Mouse (Mus musculus): ENCODE measurements around the gene Wnt16. TPM values are rescaled to one million over a fixed set of nuclear protein-coding genes. Genes with fewer than 3 reads are reported as not detected.

The Wnt16 gene
- polyA plus RNA-seq, 1 experiment = not detected

DNA sequence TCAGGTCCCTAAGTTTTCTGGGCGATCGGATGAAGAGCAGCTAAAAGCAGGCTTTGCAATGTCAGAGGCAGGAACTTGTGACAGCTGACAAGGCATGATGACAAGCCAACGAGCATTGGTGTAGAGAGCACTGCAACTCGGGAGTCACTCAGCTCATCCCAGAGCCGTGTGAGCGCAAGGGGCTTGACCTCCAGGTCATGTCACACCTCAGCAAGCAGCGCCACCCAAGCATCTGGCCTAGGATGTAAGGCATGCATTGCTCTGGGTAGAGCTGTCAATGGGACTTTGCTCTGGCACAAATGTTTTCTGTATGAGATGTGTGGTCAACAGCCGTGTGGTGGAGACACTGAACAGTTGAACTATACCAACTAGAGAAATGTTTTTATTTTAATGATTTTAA, 39.9 kb downstream of the Wnt16 start:
- no peak overlapping the region for H3ac ChIP-seq (ENCODE audit: control insufficient read depth, insufficient read length)
- H3K36me3 ChIP-seq (ENCODE audit: control insufficient read depth, insufficient read depth) = no peaks in the 10 kb centered on the region
- no peak overlapping the region for H3K4me3 ChIP-seq
- H3K4me2 ChIP-seq (ENCODE audit: low read depth) = no peak overlapping the region
- no peak for TF ChIP-seq CEBPB (IDR thresholded peaks at IDR 0.05; ENCODE audit: insufficient read depth, poor library complexity, severe bottlenecking)
- no peak for TF ChIP-seq MYOD1 (IDR thresholded peaks at IDR 0.05; ENCODE audit: control insufficient read depth in 1 of 3, insufficient read length in 2 of 3, low read depth in 2 of 3)
- TF ChIP-seq MYOG (IDR thresholded peaks at IDR 0.05; ENCODE audit: control insufficient read depth in 1 of 3, insufficient read depth in 1 of 3, insufficient read length in 2 of 3, low read depth in 2 of 3) = no peak
- no peak for TF ChIP-seq SRF (IDR thresholded peaks at IDR 0.05; ENCODE audit: control insufficient read depth, insufficient read length, low read depth)
- no peak for TF ChIP-seq POLR2A (IDR thresholded peaks at IDR 0.05; ENCODE audit: insufficient read length, low read depth)
- TF ChIP-seq TCF3 (IDR thresholded peaks at IDR 0.05; ENCODE audit: insufficient read length, low read depth) = no peak
- TF ChIP-seq USF1 (IDR thresholded peaks at IDR 0.05; ENCODE audit: low read depth) = no peak
- no peak for TF ChIP-seq REST (IDR thresholded peaks at IDR 0.05; ENCODE audit: insufficient read depth, insufficient read length)
- TF ChIP-seq E2F4 (IDR thresholded peaks at IDR 0.05; ENCODE audit: insufficient read depth) = no peak
- TF ChIP-seq POLR2AphosphoS2 (IDR thresholded peaks at IDR 0.05; ENCODE audit: insufficient read length, low read depth) = no peak
- no peak for TF ChIP-seq MAX (IDR thresholded peaks at IDR 0.05; ENCODE audit: low read depth)
- TF ChIP-seq TCF12 (IDR thresholded peaks at IDR 0.05; ENCODE audit: insufficient read depth, poor library complexity, severe bottlenecking) = no peak
- H3K27me3 ChIP-seq (ENCODE audit: control insufficient read depth, insufficient read depth, insufficient read length) = no peaks in the 10 kb centered on the region
- no peaks in the 10 kb centered on the region for H3K79me2 ChIP-seq (ENCODE audit: control insufficient read depth, insufficient read depth)

DNA sequence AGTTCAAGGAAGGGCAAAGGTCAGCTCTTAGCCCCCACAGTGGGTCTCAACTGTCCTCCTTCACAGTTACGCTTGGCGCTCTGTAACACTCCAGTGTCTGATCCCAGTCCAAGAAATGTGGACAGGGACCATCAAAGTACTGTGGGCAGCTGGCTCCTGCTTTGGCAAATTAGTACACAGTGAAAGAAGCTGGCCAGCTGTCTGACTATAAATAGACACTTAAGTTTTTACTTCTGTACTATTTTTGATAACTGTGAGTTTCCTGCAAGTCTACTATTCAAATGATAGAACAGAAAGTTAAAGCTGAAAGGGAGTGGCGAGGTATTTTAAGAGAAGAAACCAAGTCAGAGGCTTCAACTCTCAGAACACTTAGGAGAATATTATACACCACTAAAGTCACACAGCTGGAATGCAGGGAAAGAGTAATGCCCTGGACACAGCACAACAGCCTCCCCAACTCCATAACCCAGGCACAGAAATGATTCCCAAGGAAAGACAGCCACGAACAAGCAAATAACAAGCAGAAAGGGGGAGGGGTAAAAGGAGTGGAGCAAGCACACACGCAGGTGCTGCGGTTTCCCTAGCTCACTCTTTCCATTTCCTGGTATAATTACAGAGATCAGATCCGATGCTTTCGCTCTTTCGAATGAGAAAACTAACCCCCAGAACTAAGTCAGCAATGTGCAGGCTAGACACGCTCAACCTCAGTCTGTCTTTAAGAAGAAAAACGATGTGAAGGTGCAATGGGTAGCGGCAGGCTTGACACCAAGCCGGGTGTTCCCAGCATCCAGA, 42.3 kb downstream of the Wnt16 start:
- no peaks in the 10 kb centered on the region for H3K79me2 ChIP-seq (ENCODE audit: control insufficient read depth, insufficient read depth)
- H3K36me3 ChIP-seq (ENCODE audit: control insufficient read depth, insufficient read depth) = no peaks in the 10 kb centered on the region
- H3K4me2 ChIP-seq (ENCODE audit: low read depth) = peak overlapping the region; percentile 31
- no peaks in the 10 kb centered on the region for H3K27me3 ChIP-seq (ENCODE audit: control insufficient read depth, insufficient read depth, insufficient read length)
- no peak overlapping the region for H3ac ChIP-seq (ENCODE audit: control insufficient read depth, insufficient read length)
- H3K4me3 ChIP-seq = no peak overlapping the region
- TF ChIP-seq TCF3 (IDR thresholded peaks at IDR 0.05; ENCODE audit: insufficient read length, low read depth) (no peak), MYOD1 (IDR thresholded peaks at IDR 0.05; ENCODE audit: control insufficient read depth in 1 of 3, insufficient read length in 2 of 3, low read depth in 2 of 3) (peak; percentile 58 to 68 (median 62)), MYOG (IDR thresholded peaks at IDR 0.05; ENCODE audit: control insufficient read depth in 1 of 3, insufficient read depth in 1 of 3, insufficient read length in 2 of 3, low read depth in 2 of 3) (peak in 2 of 3 experiments; percentile 59 to 79), TCF12 (IDR thresholded peaks at IDR 0.05; ENCODE audit: insufficient read depth, poor library complexity, severe bottlenecking) (peak; percentile 61), REST (IDR thresholded peaks at IDR 0.05; ENCODE audit: insufficient read depth, insufficient read length) (no peak)

DNA sequence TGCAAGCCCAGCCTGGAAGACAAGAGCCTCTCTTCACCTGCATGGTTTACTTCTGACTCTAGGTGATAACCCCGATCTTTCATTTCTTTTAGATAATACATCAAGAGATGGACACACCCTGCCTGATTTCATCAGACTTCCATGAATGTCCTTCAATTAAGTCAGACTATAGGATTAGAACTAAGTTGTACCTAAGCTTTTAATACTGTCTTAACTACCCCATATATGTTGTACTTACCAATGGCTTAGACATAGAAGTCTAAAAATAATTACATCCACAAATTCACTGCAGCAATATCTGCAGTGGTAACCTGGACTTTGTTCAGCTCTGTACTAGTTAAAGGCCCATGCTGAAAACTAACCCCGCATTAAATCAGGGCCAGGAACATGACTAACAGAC, 44.5 kb downstream of the Wnt16 start:
- H3K36me3 ChIP-seq (ENCODE audit: control insufficient read depth, insufficient read depth) = no peaks in the 10 kb centered on the region
- no peak overlapping the region for H3K4me2 ChIP-seq (ENCODE audit: low read depth)
- no peaks in the 10 kb centered on the region for H3K27me3 ChIP-seq (ENCODE audit: control insufficient read depth, insufficient read depth, insufficient read length)
- no peaks in the 10 kb centered on the region for H3K79me2 ChIP-seq (ENCODE audit: control insufficient read depth, insufficient read depth)
- no peak overlapping the region for H3ac ChIP-seq (ENCODE audit: control insufficient read depth, insufficient read length)
- no peak for TF ChIP-seq MYOD1 (IDR thresholded peaks at IDR 0.05; ENCODE audit: control insufficient read depth in 1 of 3, insufficient read length in 2 of 3, low read depth in 2 of 3)
- no peak overlapping the region for H3K4me3 ChIP-seq

DNA sequence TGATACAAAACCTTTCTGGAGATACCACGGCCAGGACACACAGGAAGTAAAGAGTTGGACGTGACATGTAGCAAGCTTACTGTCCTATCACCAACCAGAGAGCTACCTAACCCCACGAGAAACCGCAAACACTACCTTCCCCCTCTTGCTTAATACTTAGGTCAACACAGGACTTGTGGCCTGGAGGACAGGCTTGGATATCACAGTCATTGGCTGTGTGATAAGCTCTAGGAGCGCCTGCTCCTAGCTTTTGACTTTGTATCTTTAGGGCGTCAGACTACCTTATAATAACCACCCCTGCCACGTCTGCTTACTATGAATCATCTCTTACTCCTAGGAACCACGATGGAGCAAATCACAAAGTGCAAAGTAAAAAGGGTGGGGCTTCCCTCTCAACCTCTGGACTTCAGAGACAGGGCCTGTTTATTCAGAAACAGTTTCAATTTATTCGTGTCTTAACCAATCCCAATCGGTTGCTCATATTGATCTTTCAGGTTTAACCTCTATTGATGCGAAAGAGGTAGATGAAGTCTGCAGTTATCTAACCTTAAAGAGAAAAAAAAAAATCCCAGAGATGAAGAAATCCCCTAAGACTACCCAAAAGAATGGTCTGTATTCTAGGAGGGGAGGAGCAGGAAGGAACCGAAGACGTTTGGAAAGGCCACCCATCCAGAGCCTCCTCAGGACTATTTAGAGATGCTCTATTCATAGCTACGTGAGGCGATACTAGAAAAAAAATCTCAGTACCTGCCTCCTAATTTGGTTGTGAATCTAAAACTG, 51.9 kb downstream of the Wnt16 start:
- Histone ChIP-seq H3ac (ENCODE audit: control insufficient read depth, insufficient read length) (no peak overlapping the region), H3K4me3 (no peak overlapping the region), H3K36me3 (ENCODE audit: control insufficient read depth, insufficient read depth) (peaks cover 9% of the 10 kb centered on the region), H3K4me2 (ENCODE audit: low read depth) (no peak overlapping the region), H3K27me3 (ENCODE audit: control insufficient read depth, insufficient read depth, insufficient read length) (no peaks in the 10 kb centered on the region), H3K79me2 (ENCODE audit: control insufficient read depth, insufficient read depth) (no peaks in the 10 kb centered on the region)
- TF ChIP-seq POLR2AphosphoS2 (IDR thresholded peaks at IDR 0.05; ENCODE audit: insufficient read length, low read depth) (no peak), MYOG (IDR thresholded peaks at IDR 0.05; ENCODE audit: control insufficient read depth in 1 of 3, insufficient read depth in 1 of 3, insufficient read length in 2 of 3, low read depth in 2 of 3) (no peak), MAX (IDR thresholded peaks at IDR 0.05; ENCODE audit: low read depth) (no peak), REST (IDR thresholded peaks at IDR 0.05; ENCODE audit: insufficient read depth, insufficient read length) (no peak), CEBPB (IDR thresholded peaks at IDR 0.05; ENCODE audit: insufficient read depth, poor library complexity, severe bottlenecking) (no peak), TCF3 (IDR thresholded peaks at IDR 0.05; ENCODE audit: insufficient read length, low read depth) (no peak), MYOD1 (IDR thresholded peaks at IDR 0.05; ENCODE audit: control insufficient read depth in 1 of 3, insufficient read length in 2 of 3, low read depth in 2 of 3) (no peak), E2F4 (IDR thresholded peaks at IDR 0.05; ENCODE audit: insufficient read depth) (no peak), TCF12 (IDR thresholded peaks at IDR 0.05; ENCODE audit: insufficient read depth, poor library complexity, severe bottlenecking) (no peak)

GRCm38 (mm10) chr6:22340779-22341178, 52.8 kb downstream of the Wnt16 start:
- Histone ChIP-seq H3K4me2 (ENCODE audit: low read depth) (no peak overlapping the region), H3ac (ENCODE audit: control insufficient read depth, insufficient read length) (no peak overlapping the region)

More at GRCm38 (mm10) chr6:22340779-22341178, 52.8 kb downstream of the Wnt16 start:
- Histone ChIP-seq H3K36me3 (ENCODE audit: control insufficient read depth, insufficient read depth) (peaks cover 9% of the 10 kb centered on the region), H3K4me3 (no peak overlapping the region), H3K27me3 (ENCODE audit: control insufficient read depth, insufficient read depth, insufficient read length) (no peaks in the 10 kb centered on the region), H3K79me2 (ENCODE audit: control insufficient read depth, insufficient read depth) (peaks cover 4% of the 10 kb centered on the region)
- TF ChIP-seq MYOD1 (IDR thresholded peaks at IDR 0.05; ENCODE audit: control insufficient read depth in 1 of 3, insufficient read length in 2 of 3, low read depth in 2 of 3) (no peak), POLR2AphosphoS2 (IDR thresholded peaks at IDR 0.05; ENCODE audit: insufficient read length, low read depth) (no peak), REST (IDR thresholded peaks at IDR 0.05; ENCODE audit: insufficient read depth, insufficient read length) (no peak), TCF3 (IDR thresholded peaks at IDR 0.05; ENCODE audit: insufficient read length, low read depth) (no peak), SRF (IDR thresholded peaks at IDR 0.05; ENCODE audit: control insufficient read depth, insufficient read length, low read depth) (no peak), MYOG (IDR thresholded peaks at IDR 0.05; ENCODE audit: control insufficient read depth in 1 of 3, insufficient read depth in 1 of 3, insufficient read length in 2 of 3, low read depth in 2 of 3) (no peak), MAX (IDR thresholded peaks at IDR 0.05; ENCODE audit: low read depth) (no peak), CEBPB (IDR thresholded peaks at IDR 0.05; ENCODE audit: insufficient read depth, poor library complexity, severe bottlenecking) (no peak), TCF12 (IDR thresholded peaks at IDR 0.05; ENCODE audit: insufficient read depth, poor library complexity, severe bottlenecking) (no peak), E2F4 (IDR thresholded peaks at IDR 0.05; ENCODE audit: insufficient read depth) (no peak)

All from myocyte (in vitro differentiated cells).